Mouse (Mus musculus): ENCODE data around the gene Adra1d.

Gene Adra1d

GRCm38 (mm10) chr2:131496125-131496820, 65.8 kb downstream of the Adra1d start:
- DNase-seq (ENCODE audit: low spot score) = no peak
